9 mouse cellular contexts compared by ENCODE assay signal in the genomic region with DNA sequence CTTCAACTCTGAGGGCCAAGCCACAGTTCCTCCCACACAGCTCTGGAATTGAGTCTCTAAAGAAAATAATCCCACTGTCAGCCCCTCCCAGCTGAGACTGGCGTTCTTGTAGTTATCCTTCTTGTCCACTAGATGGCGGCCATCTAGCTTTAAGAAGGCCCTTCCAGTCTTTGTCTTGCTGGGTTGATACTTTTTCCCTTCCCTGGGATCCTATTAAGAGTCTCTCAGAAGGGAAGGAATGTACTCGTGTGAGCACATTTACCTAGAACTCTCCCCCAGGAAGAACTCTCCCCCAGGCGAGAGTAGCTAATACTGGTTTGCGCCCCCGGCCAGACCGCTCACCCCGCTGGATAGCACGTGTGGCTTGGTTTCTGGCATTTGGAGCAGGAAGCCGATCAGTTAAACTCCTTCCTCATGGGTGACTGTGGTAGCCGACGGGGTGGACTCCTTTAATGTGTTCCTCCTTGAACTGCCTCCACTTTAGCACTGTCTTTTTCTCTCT. TPM values are rescaled to one million over a fixed set of nuclear protein-coding genes. Genes with fewer than 3 reads are reported as not detected.
DNase-seq lines count a peak whose midpoint lies in the region; ATAC-seq lines count a peak whose summit lies in the region.
"Had no signal": no experiment of that assay in that cellular context is flagged by ENCODE, and none has a peak within 500 bp of the region (broad histone marks: within the 10 kb centered on the region; RNA-seq: fewer than 3 reads in every experiment).

No protein-coding gene starts in this region.

- H3K4me3 ChIP-seq in hindbrain, embryonic 16.5 days (ENCODE audit: low read length), result no peak overlapping the region
- no peak overlapping the region for H3K4me3 ChIP-seq in lung, embryonic 15.5 days

- DNase-seq in layer of hippocampus, postnatal 14 days (ENCODE audit: low spot score in 2 of 2), result peak; percentile 32 to 58
- DNase-seq in layer of hippocampus, adult 11-12 months (ENCODE audit: low spot score), result no peak
- peak; percentile 72 for DNase-seq in adipocyte (ENCODE audit: low spot score)
- peak; percentile 81 for DNase-seq in fibroblast of lung, adult 2 months (ENCODE audit: low read depth)
- no peak for DNase-seq in urinary bladder, adult 18-20 months (ENCODE audit: low spot score in 2 of 2)

- H3K9me3 ChIP-seq in hindbrain, embryonic 16.5 days (ENCODE audit: control insufficient read depth, low read length), result no peaks in the 10 kb centered on the region
- H3K9me3 ChIP-seq in lung, embryonic 15.5 days, result no peaks in the 10 kb centered on the region

- peak overlapping the region; percentile 41; the same call in 1 of the 2 replicates for H3K9ac ChIP-seq in hindbrain, embryonic 16.5 days (ENCODE audit: low read depth, low read length)
- H3K9ac ChIP-seq in lung, embryonic 15.5 days, result peak overlapping the region; percentile 6; the same call in 1 of the 2 replicates

- H3K27me3 ChIP-seq in hindbrain, embryonic 16.5 days (replicated peaks; ENCODE audit: control insufficient read depth, insufficient read depth, low read length), result no peaks in the 10 kb centered on the region
- no peaks in the 10 kb centered on the region for H3K27me3 ChIP-seq in lung, embryonic 15.5 days

- peak overlapping the region; percentile 73 for H3K27ac ChIP-seq in hindbrain, embryonic 16.5 days (ENCODE audit: low read depth, low read length)
- no peak overlapping the region for H3K27ac ChIP-seq in lung, embryonic 15.5 days

- peaks cover 15% of the 10 kb centered on the region for H3K36me3 ChIP-seq in hindbrain, embryonic 16.5 days (ENCODE audit: control insufficient read depth, insufficient read depth, low read length)
- H3K36me3 ChIP-seq in lung, embryonic 15.5 days, result peaks cover 17% of the 10 kb centered on the region; the same call in 1 of the 2 replicates

- WGBS in hindbrain, embryonic 16.5 days, result 37% methylated on average over 12 of the region's 12 CpGs
- 32% methylated on average over 12 of the region's 12 CpGs for WGBS in lung, embryonic 15.5 days

- peaks cover 5% of the 10 kb centered on the region for H3K4me1 ChIP-seq in hindbrain, embryonic 16.5 days (ENCODE audit: control insufficient read depth, insufficient read depth, low read depth, low read length)
- peaks cover 7% of the 10 kb centered on the region for H3K4me1 ChIP-seq in lung, embryonic 15.5 days

- ATAC-seq in hindbrain, embryonic 16.5 days, result peak; percentile 56
- peak; percentile 29; the same call in 1 of the 2 replicates for ATAC-seq in lung, embryonic 15.5 days (ENCODE audit: borderline replicate concordance, extremely low read depth, low FRiP score, low TSS enrichment)
- ATAC-seq in neutrophil, adult 5-6 weeks (ENCODE audit: extremely low read depth, insufficient number of reproducible peaks, low FRiP score, poor library complexity, severe bottlenecking), result peak; percentile 84

- peak overlapping the region; percentile 24; the same call in 1 of the 2 replicates for H3K4me2 ChIP-seq in hindbrain, embryonic 16.5 days (ENCODE audit: low read length)
- H3K4me2 ChIP-seq in lung, embryonic 15.5 days, result peak overlapping the region; percentile 21; the same call in 1 of the 2 replicates

RNA-seq across cellular contexts. Expression of gene P3h1, which starts 6.5 kb away (rescaled TPM):
- 1 to 10 TPM; 9.4 to 9.5 TPM for total RNA-seq in layer of hippocampus, postnatal 14 days (2021)
- polyA plus RNA-seq in hindbrain, embryonic 16.5 days (2015; fragmentation: Nextera tagmentation; extraction: Ambion mirVana), result 8.3 and 11.3 TPM in 2 replicates
- polyA plus RNA-seq in lung, embryonic 15.5 days (2015; fragmentation: Nextera tagmentation; extraction: Ambion mirVana), result 38.0 and 38.4 TPM in 2 replicates
- 1.9 and 3.7 TPM in 2 replicates for total RNA-seq in neutrophil, adult 5-6 weeks (2017)

RNA-seq across cellular contexts. Expression of gene AU022252, which starts 6.7 kb away (rescaled TPM):
- 10 to 100 TPM; 32.4 to 33.2 TPM for total RNA-seq in layer of hippocampus, postnatal 14 days (2021)
- 23.3 and 24.5 TPM in 2 replicates for polyA plus RNA-seq in hindbrain, embryonic 16.5 days (2015; fragmentation: Nextera tagmentation; extraction: Ambion mirVana)
- 34.4 and 40.8 TPM in 2 replicates for polyA plus RNA-seq in lung, embryonic 15.5 days (2015; fragmentation: Nextera tagmentation; extraction: Ambion mirVana)
- total RNA-seq in neutrophil, adult 5-6 weeks (2017), result 5.9 and 8.1 TPM in 2 replicates

RNA-seq across cellular contexts. Expression of gene Cldn19, which starts 16.0 kb away (rescaled TPM):
- total RNA-seq in layer of hippocampus, postnatal 14 days (2021), result 1 to 10 TPM in 1 of 2 experiments, under 1 TPM in 1; 0.79 to 1.9 TPM
- polyA plus RNA-seq in hindbrain, embryonic 16.5 days (2015; fragmentation: Nextera tagmentation; extraction: Ambion mirVana), result 0.81 and 1.1 TPM in 2 replicates
- polyA plus RNA-seq in lung, embryonic 15.5 days (2015; fragmentation: Nextera tagmentation; extraction: Ambion mirVana), result not detected in 2 replicates
- total RNA-seq in neutrophil, adult 5-6 weeks (2017), result not detected in 2 replicates
- total RNA-seq: heart, postnatal 36 days had no signal

RNA-seq across cellular contexts. Expression of gene Tmem269, which starts 21.2 kb away (rescaled TPM):
- under 1 TPM; 0.30 to 0.45 TPM for total RNA-seq in layer of hippocampus, postnatal 14 days (2021)
- polyA plus RNA-seq in hindbrain, embryonic 16.5 days (2015; fragmentation: Nextera tagmentation; extraction: Ambion mirVana), result 0.20 and 0.46 TPM in 2 replicates
- not detected in 2 replicates for polyA plus RNA-seq in lung, embryonic 15.5 days (2015; fragmentation: Nextera tagmentation; extraction: Ambion mirVana)
- not detected in 2 replicates for total RNA-seq in neutrophil, adult 5-6 weeks (2017)
- total RNA-seq: heart, postnatal 36 days had no signal

RNA-seq across cellular contexts. Expression of gene Svbp, which starts 44.1 kb away (rescaled TPM):
- total RNA-seq in layer of hippocampus, postnatal 14 days (2021), result 10 to 100 TPM; 21.1 to 25.3 TPM
- polyA plus RNA-seq in hindbrain, embryonic 16.5 days (2015; fragmentation: Nextera tagmentation; extraction: Ambion mirVana), result 197 and 201 TPM in 2 replicates
- 112 and 125 TPM in 2 replicates for polyA plus RNA-seq in lung, embryonic 15.5 days (2015; fragmentation: Nextera tagmentation; extraction: Ambion mirVana)
- total RNA-seq in neutrophil, adult 5-6 weeks (2017), result 50.2 and 63.6 TPM in 2 replicates

Comparison
In these comparisons a context has a peak if more than half of its experiments do, and no peak if none do; other contexts are left out.
1. DNase-seq: peak in layer of hippocampus, postnatal 14 days (2 of 2), adipocyte (single experiment) and fibroblast of lung, adult 2 months (single experiment); none in layer of hippocampus, adult 11-12 months (single experiment) and urinary bladder, adult 18-20 months (0 of 2).
2. ATAC-seq: peak in every context shown above with its lines; median percentile 84 in neutrophil, adult 5-6 weeks; 56 in hindbrain, embryonic 16.5 days; 29 in lung, embryonic 15.5 days.